Mouse (Mus musculus) neural tube, embryonic 13.5 days (tissue): ENCODE measurements around the gene Cul1. TPM values are rescaled to one million over a fixed set of nuclear protein-coding genes. Genes with fewer than 3 reads are reported as not detected.

ENCODE experiments used
- ATAC-seq: fragments of 200-750 bp; cut with Nextera tagmentation; 2 replicates; pipeline ENCODE4 v1.8.0; 2017; ENCODE audit warnings: low read depth, mild to moderate bottlenecking, moderate TSS enrichment, moderate library complexity
- H3K27ac ChIP-seq: fragments of 300-500 bp; sonication (generic); replicated peaks from 2 replicates; pipeline ENCODE4 v1.5.1; 2015; ENCODE audit warnings: moderate library complexity, mild to moderate bottlenecking, inconsistent platforms
- H3K27me3 ChIP-seq: fragments of 300-500 bp; sonication (generic); 2 replicates; pipeline ENCODE4 v1.6.1; 2015; ENCODE audit warnings: mild to moderate bottlenecking, inconsistent platforms
- H3K36me3 ChIP-seq: fragments of 300-500 bp; sonication (generic); 2 replicates; pipeline ENCODE4 v1.6.1; 2015; ENCODE audit warnings: mild to moderate bottlenecking, inconsistent platforms
- H3K4me1 ChIP-seq: fragments of 300-500 bp; sonication (generic); replicated peaks from 2 replicates; pipeline ENCODE4 v1.6.1; 2015; ENCODE audit warnings: inconsistent platforms
- H3K4me2 ChIP-seq: fragments of 300-500 bp; sonication (generic); 2 replicates; pipeline ENCODE4 v1.6.1; 2015; ENCODE audit warnings: inconsistent platforms, mild to moderate bottlenecking, moderate library complexity
- H3K4me3 ChIP-seq: fragments of 300-500 bp; sonication (generic); 2 replicates; pipeline ENCODE4 v1.5.1; 2015; ENCODE audit warnings: mild to moderate bottlenecking, inconsistent platforms
- H3K9ac ChIP-seq: fragments of 300-500 bp; sonication (generic); 2 replicates; pipeline ENCODE4 v1.6.1; 2015; ENCODE audit warnings: moderate library complexity, mild to moderate bottlenecking, inconsistent platforms
- H3K9me3 ChIP-seq: fragments of 300-500 bp; sonication (generic); 2 replicates; pipeline ENCODE4 v1.6.1; 2016; ENCODE audit warnings: inconsistent platforms
- WGBS: fragments of 180-500 bp; shearing (Covaris S2); methylation state at CpG from one replicate; pipeline ENCODE4 v1.1.7; 2015; 5-methylcytosine and 5-hydroxymethylcytosine counted together
- polyA plus RNA-seq: library from polyadenylated mRNA; unstranded; fragments of >200 nt; fragmentation: Nextera tagmentation; extraction: Ambion mirVana; gene quantifications from 2 replicates; pipeline ENCODE4 v1.2.1, GENCODE M21; 2015

Gene Cul1
- polyA plus RNA-seq, 1 experiment from 2014 or later: 116 TPM

GRCm38 (mm10) chr6:47565326-47566035, 112.3 kb downstream of the Cul1 start:
- ATAC-seq: no peak
- Histone ChIP-seq H3K36me3 (peaks cover 62% of the 10 kb centered on the region), H3K4me3 (no peak overlapping the region), H3K4me1 (no peaks in the 10 kb centered on the region), H3K27ac (no peak overlapping the region), H3K4me2 (no peak overlapping the region), H3K9me3 (no peaks in the 10 kb centered on the region), H3K9ac (no peak overlapping the region), H3K27me3 (no peaks in the 10 kb centered on the region)
- WGBS: 89% methylated on average over 1 of the region's 1 CpGs

GRCm38 (mm10) chr6:47572887-47573286, 119.7 kb downstream of the Cul1 start:
- WGBS: 93% methylated on average over 2 of the region's 2 CpGs
- Histone ChIP-seq H3K36me3 (peaks cover 24% of the 10 kb centered on the region), H3K4me3 (no peak overlapping the region), H3K4me2 (no peak overlapping the region), H3K27ac (no peak overlapping the region), H3K27me3 (no peaks in the 10 kb centered on the region), H3K9me3 (no peaks in the 10 kb centered on the region), H3K9ac (no peak overlapping the region), H3K4me1 (0 out of 2 replicates have a peak, but pooled peaks cover 4% of the 10 kb centered on the region)
- no peak for ATAC-seq

Other genes with a start within 250 kb of the Cul1 start
- 90.3 and 102 TPM in 2 replicates for gene Ezh2, start 141.9 kb downstream of the Cul1 start, polyA plus RNA-seq